In the genomic region with DNA sequence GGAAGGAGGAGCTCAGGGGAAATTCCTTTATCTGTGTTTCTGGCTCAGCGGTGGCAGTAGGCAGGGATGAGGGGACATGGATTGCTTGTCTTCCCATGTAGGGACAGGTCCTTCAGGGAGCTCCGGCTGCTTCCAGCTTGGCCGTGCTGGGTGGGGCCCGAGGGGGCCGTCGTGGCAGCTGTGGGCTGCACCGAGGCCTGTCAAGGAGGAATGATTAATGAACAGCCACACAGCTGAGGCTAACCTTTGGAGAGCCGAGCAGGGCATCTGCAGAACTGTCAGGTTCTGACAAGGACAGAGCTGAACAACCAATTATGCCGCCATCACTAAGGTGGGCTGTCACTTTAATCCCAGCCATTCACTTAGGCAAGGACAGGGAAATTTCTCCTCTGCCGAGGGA, we compare ENCODE assay signal across 17 mouse cellular contexts.
DNase-seq lines count a peak whose midpoint lies in the region; ATAC-seq and TF ChIP-seq lines count a peak whose summit lies in the region.
"Had no signal": no experiment of that assay in that cellular context is flagged by ENCODE, and none has a peak within 500 bp of the region (broad histone marks: within the 10 kb centered on the region; RNA-seq: fewer than 3 reads in every experiment).

No protein-coding gene starts in this region.

- peak; percentile 90 for ATAC-seq in hindbrain, embryonic 12.5 days (ENCODE audit: low FRiP score)
- ATAC-seq in midbrain, embryonic 14.5 days (ENCODE audit: low FRiP score, low TSS enrichment) = peak; percentile 46; the same call in 1 of the 2 replicates
- no peak for ATAC-seq in cerebellum, adult (ENCODE audit: insufficient number of reproducible peaks, low FRiP score, low TSS enrichment)
- ATAC-seq: Patski had no signal

- H3K36me3 ChIP-seq in hindbrain, embryonic 12.5 days = no peaks in the 10 kb centered on the region
- no peaks in the 10 kb centered on the region for H3K36me3 ChIP-seq in midbrain, embryonic 14.5 days (ENCODE audit: control insufficient read depth, insufficient read depth, low read length)
- H3K36me3 ChIP-seq: limb, embryonic 12.5 days had no signal

- TF ChIP-seq POLR2A in brain, embryonic 14.5 days (IDR thresholded peaks at IDR 0.05; ENCODE audit: borderline replicate concordance, extremely low read depth, insufficient read depth, insufficient read length, poor library complexity, severe bottlenecking) = no peak

- TF ChIP-seq CTCF in brain, embryonic 14.5 days (IDR thresholded peaks at IDR 0.05; ENCODE audit: borderline replicate concordance, extremely low read depth, insufficient read depth, insufficient read length) = no peak

- peak overlapping the region; percentile 77 for H3K27ac ChIP-seq in hindbrain, embryonic 12.5 days
- 0 out of 2 replicates have a peak overlapping the region, but pooled peaks have one; percentile 6 for H3K27ac ChIP-seq in midbrain, embryonic 14.5 days (replicated peaks; ENCODE audit: low read depth, low read length)
- H3K27ac ChIP-seq: limb, embryonic 12.5 days; stomach, postnatal 0 days had no signal

- 0 out of 2 replicates have a peak overlapping the region, but pooled peaks have one; percentile 8 for H3K4me2 ChIP-seq in hindbrain, embryonic 12.5 days (replicated peaks)
- no peak overlapping the region for H3K4me2 ChIP-seq in midbrain, embryonic 14.5 days (ENCODE audit: low read length)
- H3K4me2 ChIP-seq: limb, embryonic 12.5 days had no signal

- 13% methylated on average over 10 of the region's 10 CpGs for WGBS in hindbrain, embryonic 12.5 days
- 16% methylated on average over 10 of the region's 10 CpGs for WGBS in midbrain, embryonic 14.5 days

- no peak overlapping the region for H3K9ac ChIP-seq in hindbrain, embryonic 12.5 days
- no peak overlapping the region for H3K9ac ChIP-seq in midbrain, embryonic 14.5 days (replicated peaks; ENCODE audit: low read length)
- H3K9ac ChIP-seq: limb, embryonic 12.5 days had no signal

- H3K4me1 ChIP-seq in hindbrain, embryonic 12.5 days = peaks cover 29% of the 10 kb centered on the region
- peaks cover 17% of the 10 kb centered on the region for H3K4me1 ChIP-seq in midbrain, embryonic 14.5 days (ENCODE audit: control insufficient read depth, insufficient read depth, low read length)
- H3K4me1 ChIP-seq: megakaryocyte, embryonic 14.5 days had no signal

- DNase-seq in brain, embryonic 14.5 days (ENCODE audit: low read depth) = peak; percentile 72
- peak; percentile 44 for DNase-seq in embryo, embryonic 10.5 days (ENCODE audit: low spot score)
- peak; percentile 48 for DNase-seq in midbrain, embryonic 14.5 days
- no peak for DNase-seq in right cerebral cortex, postnatal 14 days
- DNase-seq in ovary, adult 18-20 months (ENCODE audit: low spot score) = no peak
- DNase-seq: adrenal gland, postnatal 36 days; cerebellum, adult 18-20 months; gastrocnemius, postnatal 10 days; heart, postnatal 14 days; kidney, adult 8-10 months; lung, adult 2 months had no signal

- H3K9me3 ChIP-seq in hindbrain, embryonic 12.5 days (replicated peaks) = 0 out of 2 replicates have a peak, but pooled peaks cover 3% of the 10 kb centered on the region
- H3K9me3 ChIP-seq in midbrain, embryonic 14.5 days (ENCODE audit: control insufficient read depth, low read length) = no peaks in the 10 kb centered on the region

- H3K27me3 ChIP-seq in hindbrain, embryonic 12.5 days = no peaks in the 10 kb centered on the region
- no peaks in the 10 kb centered on the region for H3K27me3 ChIP-seq in midbrain, embryonic 14.5 days (ENCODE audit: control insufficient read depth, insufficient read depth, low read length)
- H3K27me3 ChIP-seq: megakaryocyte, embryonic 14.5 days had no signal

- no peak overlapping the region for H3K4me3 ChIP-seq in hindbrain, embryonic 12.5 days
- H3K4me3 ChIP-seq in midbrain, embryonic 14.5 days (replicated peaks; ENCODE audit: low read depth, low read length) = no peak overlapping the region
- H3K4me3 ChIP-seq: limb, embryonic 12.5 days; megakaryocyte, embryonic 14.5 days had no signal

Comparison
In these comparisons a context has a peak if more than half of its experiments do, and no peak if none do; other contexts are left out.
1. DNase-seq: peak in brain, embryonic 14.5 days (single experiment), embryo, embryonic 10.5 days (single experiment) and midbrain, embryonic 14.5 days (single experiment); none in right cerebral cortex, postnatal 14 days (single experiment) and ovary, adult 18-20 months (single experiment).